12 mouse cellular contexts compared by ENCODE assay signal in the genomic region with DNA sequence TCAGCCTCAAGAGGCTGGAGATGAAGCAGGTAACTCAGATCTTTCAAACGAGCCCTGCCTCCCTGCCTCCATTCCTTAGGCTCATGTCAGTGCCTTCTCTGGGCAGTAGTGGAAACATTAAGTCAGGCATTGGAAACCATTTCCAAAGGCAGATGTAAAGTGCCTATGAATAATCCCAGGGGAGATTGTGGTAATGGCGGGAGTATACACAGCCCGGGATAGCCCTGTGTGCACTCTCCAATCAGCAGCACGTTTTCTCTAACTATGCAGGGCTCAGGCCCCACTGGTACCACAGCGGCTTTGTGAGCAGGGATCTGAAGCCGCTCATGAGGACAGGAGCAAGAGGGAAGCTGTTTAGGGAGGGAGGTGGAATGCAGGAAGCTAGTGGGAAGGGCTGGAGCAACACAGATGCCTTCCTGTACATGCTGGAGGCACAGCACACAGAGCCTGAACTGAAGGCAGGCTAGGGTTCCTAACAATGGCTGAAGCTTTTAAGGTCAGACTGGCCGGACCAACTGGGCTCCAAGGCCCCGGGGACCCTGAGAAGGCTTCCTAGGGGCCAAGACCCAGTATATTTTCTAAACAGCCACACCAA.
DNase-seq lines count a peak whose midpoint lies in the region; ATAC-seq lines count a peak whose summit lies in the region.
"Had no signal": no experiment of that assay in that cellular context is flagged by ENCODE, and none has a peak within 500 bp of the region (broad histone marks: within the 10 kb centered on the region; RNA-seq: fewer than 3 reads in every experiment).

No protein-coding gene starts in this region.

- H3K36me3 ChIP-seq in heart, embryonic 12.5 days: peaks cover 49% of the 10 kb centered on the region
- peaks cover 97% of the 10 kb centered on the region for H3K36me3 ChIP-seq in megakaryocyte, embryonic 14.5 days (replicated peaks; ENCODE audit: low read length)
- peaks cover 17% of the 10 kb centered on the region for H3K36me3 ChIP-seq in embryonic facial prominence, embryonic 14.5 days (ENCODE audit: control insufficient read depth, insufficient read depth, low read length)
- H3K36me3 ChIP-seq in neural tube, embryonic 14.5 days (ENCODE audit: control insufficient read depth, insufficient read depth, low read length): 0 out of 2 replicates have a peak, but pooled peaks cover 6% of the 10 kb centered on the region

- H3K4me3 ChIP-seq in heart, embryonic 12.5 days: no peak overlapping the region
- H3K4me3 ChIP-seq in megakaryocyte, embryonic 14.5 days (replicated peaks): peak overlapping the region; percentile 31
- H3K4me3 ChIP-seq in embryonic facial prominence, embryonic 14.5 days (ENCODE audit: low read depth, low read length): no peak overlapping the region
- H3K4me3 ChIP-seq in neural tube, embryonic 14.5 days (ENCODE audit: low read depth, low read length): no peak overlapping the region

- H3K4me1 ChIP-seq in heart, embryonic 12.5 days (replicated peaks): peaks cover 27% of the 10 kb centered on the region
- peaks cover 100% of the 10 kb centered on the region for H3K4me1 ChIP-seq in megakaryocyte, embryonic 14.5 days
- peaks cover 10% of the 10 kb centered on the region for H3K4me1 ChIP-seq in embryonic facial prominence, embryonic 14.5 days (ENCODE audit: control insufficient read depth, insufficient read depth, low read length)
- peaks cover 6% of the 10 kb centered on the region; the same call in 1 of the 2 replicates for H3K4me1 ChIP-seq in neural tube, embryonic 14.5 days (ENCODE audit: control insufficient read depth, insufficient read depth, low read length)

- 0 out of 2 replicates have a peak overlapping the region, but pooled peaks have one; percentile 4 for H3K4me2 ChIP-seq in heart, embryonic 12.5 days
- peak overlapping the region; percentile 26; the same call in 1 of the 2 replicates for H3K4me2 ChIP-seq in embryonic facial prominence, embryonic 14.5 days (ENCODE audit: low read depth, low read length)
- no peak overlapping the region for H3K4me2 ChIP-seq in neural tube, embryonic 14.5 days (ENCODE audit: low read depth, low read length)

- H3K9me3 ChIP-seq in heart, embryonic 12.5 days (replicated peaks): peaks cover 5% of the 10 kb centered on the region
- H3K9me3 ChIP-seq in megakaryocyte, embryonic 14.5 days: peaks cover 9% of the 10 kb centered on the region
- H3K9me3 ChIP-seq in embryonic facial prominence, embryonic 14.5 days (ENCODE audit: control insufficient read depth, low read length): no peaks in the 10 kb centered on the region
- no peaks in the 10 kb centered on the region for H3K9me3 ChIP-seq in neural tube, embryonic 14.5 days (ENCODE audit: control insufficient read depth, low read length)

- H3K9ac ChIP-seq in heart, embryonic 12.5 days: peak overlapping the region; percentile 47
- H3K9ac ChIP-seq in embryonic facial prominence, embryonic 14.5 days (ENCODE audit: low read depth, low read length): peak overlapping the region; percentile 37; the same call in 1 of the 2 replicates
- H3K9ac ChIP-seq in neural tube, embryonic 14.5 days (replicated peaks; ENCODE audit: low read depth, low read length): no peak overlapping the region
- H3K9ac ChIP-seq: forebrain, postnatal 0 days had no signal

- H3K27ac ChIP-seq in heart, embryonic 12.5 days (ENCODE audit: poor library complexity, severe bottlenecking): peak overlapping the region; percentile 71
- H3K27ac ChIP-seq in embryonic facial prominence, embryonic 14.5 days (replicated peaks; ENCODE audit: low read depth, low read length): peak overlapping the region; percentile 63
- H3K27ac ChIP-seq in neural tube, embryonic 14.5 days (ENCODE audit: low read depth, low read length): peak overlapping the region; percentile 34

- no peak for DNase-seq in heart, adult 11 months
- DNase-seq in embryonic facial prominence, embryonic 14.5 days (ENCODE audit: low spot score): peak; percentile 48
- no peak for DNase-seq in cerebellum, adult 9-10 months
- DNase-seq in right cerebral cortex, postnatal 14 days: no peak
- DNase-seq: adrenal gland, postnatal 10 days; cerebellum, adult 9-11 months; forebrain, postnatal 0 days had no signal

- peak; percentile 29; the same call in 1 of the 2 replicates for ATAC-seq in heart, embryonic 12.5 days (ENCODE audit: insufficient number of reproducible peaks, low FRiP score)
- no peak for ATAC-seq in megakaryocyte, adult 5-6 weeks (ENCODE audit: poor library complexity, severe bottlenecking)
- ATAC-seq in embryonic facial prominence, embryonic 14.5 days (ENCODE audit: low read depth): peak; percentile 58; the same call in 1 of the 2 replicates
- peak; percentile 56; the same call in 1 of the 2 replicates for ATAC-seq in neural tube, embryonic 14.5 days (ENCODE audit: low read depth)
- ATAC-seq: forebrain, postnatal 0 days; inflammation-experienced regulatory T-cells, adult 6 months had no signal

- WGBS in heart, embryonic 12.5 days: 42% methylated on average over 8 of the region's 8 CpGs
- 34% methylated on average over 8 of the region's 8 CpGs for WGBS in embryonic facial prominence, embryonic 14.5 days
- WGBS in neural tube, embryonic 14.5 days: 42% methylated on average over 8 of the region's 8 CpGs

- no peaks in the 10 kb centered on the region for H3K27me3 ChIP-seq in heart, embryonic 12.5 days (replicated peaks)
- no peaks in the 10 kb centered on the region for H3K27me3 ChIP-seq in megakaryocyte, embryonic 14.5 days (replicated peaks)
- H3K27me3 ChIP-seq in embryonic facial prominence, embryonic 14.5 days (replicated peaks; ENCODE audit: control insufficient read depth, insufficient read depth, low read length): no peaks in the 10 kb centered on the region
- H3K27me3 ChIP-seq in neural tube, embryonic 14.5 days (ENCODE audit: control insufficient read depth, insufficient read depth, low read length): no peaks in the 10 kb centered on the region
